Mouse (Mus musculus) lung, adult 2 months (tissue): ENCODE data around the gene Smurf2.

Experiments
- CTCF ChIP-seq: fragments of 200-500 bp; IDR thresholded peaks from 2 replicates; pipeline ENCODE4 v1.5.1; 2011; ENCODE audit warnings: mild to moderate bottlenecking, low read length, control low read depth; ENCODE audit not compliant: insufficient read depth
- POLR2A ChIP-seq: fragments of 200-500 bp; IDR thresholded peaks from 2 replicates; pipeline ENCODE4 v1.6.1; 2011; ENCODE audit warnings: low read depth, mild to moderate bottlenecking, control low read depth, low read length, borderline replicate concordance; ENCODE audit errors: extremely low read depth

GRCm38 (mm10) chr11:106930366-106930765 lies 9.9 kb upstream of the Smurf2 start:
- TF ChIP-seq CTCF = no peak
- TF ChIP-seq POLR2A = no peak
